Mouse (Mus musculus) spleen, adult 2 months (tissue): ENCODE measurements at regions not wholly inside any gene's neighbourhood (a gene's known extent, or its start where the extent isn't known, plus 50 kb on each side); places are given as distances from the start of the nearest gene placed in this dataset.

Experiments used
- CTCF ChIP-seq: fragments of 200-500 bp; IDR thresholded peaks from 2 replicates; pipeline ENCODE4 v1.5.1; 2011; ENCODE audit warnings: mild to moderate bottlenecking, inconsistent platforms; ENCODE audit not compliant: insufficient read depth, insufficient read length, insufficient replicate concordance; ENCODE audit errors: extremely low read depth
- POLR2A ChIP-seq: fragments of 200-500 bp; IDR thresholded peaks from 2 replicates; pipeline ENCODE4 v1.6.1; 2011; ENCODE audit warnings: low read depth, low read length, inconsistent platforms

DNA sequence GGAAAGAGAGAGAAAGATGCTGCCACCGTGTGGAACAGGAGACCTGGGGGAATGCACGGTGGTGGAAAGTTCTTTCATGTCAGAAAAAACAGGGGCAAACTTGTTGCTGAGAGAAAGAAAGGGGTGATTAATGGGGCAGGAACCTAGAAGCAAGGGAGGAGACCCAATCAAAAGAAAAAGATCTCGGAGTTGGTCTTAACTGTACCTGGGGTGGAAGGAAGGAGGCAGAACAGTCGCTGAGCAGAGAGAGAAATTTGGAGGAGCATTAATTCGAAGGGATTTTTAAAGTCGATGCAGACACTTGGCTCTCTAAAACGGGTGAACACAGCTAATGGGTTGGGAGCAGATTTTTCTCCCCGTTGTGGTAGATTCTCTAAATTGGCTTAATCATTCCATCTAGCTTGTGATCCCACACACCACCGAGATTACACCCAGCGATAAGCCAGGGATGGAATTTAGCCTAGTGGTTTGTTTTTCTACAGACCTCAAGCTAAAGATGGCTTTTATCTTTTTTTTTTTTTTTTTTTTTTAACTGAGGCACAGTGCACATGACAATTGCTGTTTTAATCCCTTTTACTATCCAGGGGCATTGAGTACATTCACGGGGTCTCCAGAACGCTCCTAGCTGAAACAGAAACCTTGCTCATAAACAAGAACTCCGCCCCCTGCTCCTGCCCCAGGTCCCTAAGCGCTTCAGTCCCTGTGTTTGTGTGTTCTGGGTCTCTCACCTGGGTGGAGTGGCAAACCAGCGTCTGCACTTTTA lies 73.1 kb upstream of the Cpm start:
- TF ChIP-seq CTCF (no peak), POLR2A (no peak)
